Mouse (Mus musculus): ENCODE data around the gene Prkaca. TPM values are rescaled to one million over a fixed set of nuclear protein-coding genes. Genes with fewer than 3 reads are reported as not detected.

Gene Prkaca
- total RNA-seq, 2 experiments from 2014 or later: 199 to 209 TPM

DNA sequence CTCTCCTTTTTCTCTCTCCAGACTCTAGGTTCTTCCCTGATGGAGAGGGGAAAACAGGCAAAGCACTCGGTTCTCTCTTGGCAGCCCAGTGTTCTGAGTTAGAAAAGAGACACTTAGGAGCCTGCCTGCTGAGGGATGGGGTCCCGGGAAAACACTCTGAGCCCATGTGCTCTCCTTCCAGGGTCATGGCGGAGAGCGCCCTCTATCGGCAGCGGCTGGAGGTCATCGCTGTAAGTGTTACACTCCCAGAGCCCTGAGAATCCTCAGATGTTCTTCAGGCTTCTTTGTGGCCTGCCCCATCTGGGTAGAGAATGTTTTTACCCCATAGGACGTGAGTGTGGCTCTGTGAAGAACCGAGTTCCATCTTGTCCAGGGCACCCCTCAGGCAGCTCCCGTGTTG lies 51.4 kb downstream of the Prkaca start:
- intact Hi-C loops (cut with DNase I): no loop called here
- DNase-seq: peak; percentile 59

DNA sequence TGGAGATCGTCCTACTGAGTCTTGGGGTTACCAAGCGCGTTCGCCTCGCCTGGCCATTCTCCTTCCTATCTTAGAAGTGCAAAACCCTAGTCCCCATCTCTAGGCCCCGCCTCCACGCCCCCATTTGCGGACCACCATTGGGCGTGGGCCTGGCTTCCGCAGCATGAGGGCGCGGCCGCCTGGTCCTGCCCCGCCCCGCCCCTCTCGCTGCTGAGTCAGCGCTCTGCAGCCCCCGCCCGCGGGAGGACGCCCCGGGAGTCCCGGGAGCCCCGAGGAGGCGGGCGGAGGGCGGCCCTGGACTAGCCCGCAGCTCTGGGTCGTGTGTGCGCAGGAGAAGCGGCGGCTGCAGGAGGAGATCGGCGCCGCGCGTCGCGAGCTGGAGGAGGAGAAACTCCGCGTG lies 53.1 kb downstream of the Prkaca start:
- peak; percentile 51 for DNase-seq
- intact Hi-C loops (cut with DNase I): no loop called here

DNA sequence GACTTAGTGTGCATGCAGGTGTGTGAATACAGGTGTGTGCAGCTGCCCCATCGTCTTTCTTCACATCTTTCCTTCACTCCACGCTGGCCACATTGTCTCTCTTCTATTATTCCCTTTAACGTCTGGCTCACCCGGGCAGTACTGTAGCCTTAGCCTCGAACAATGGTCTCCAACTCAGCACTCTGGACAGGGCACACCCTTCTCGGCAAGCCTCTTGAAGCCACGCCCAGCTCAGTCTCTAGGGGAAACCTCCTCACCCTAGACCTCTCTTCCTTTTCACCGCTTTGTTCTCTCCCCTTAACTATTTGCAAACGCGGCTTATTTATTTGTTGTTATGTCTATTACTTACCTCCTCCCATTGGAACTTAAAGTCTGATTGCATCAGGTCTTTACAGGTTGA lies 54.7 kb downstream of the Prkaca start:
- intact Hi-C loops (cut with DNase I): no loop called here

DNA sequence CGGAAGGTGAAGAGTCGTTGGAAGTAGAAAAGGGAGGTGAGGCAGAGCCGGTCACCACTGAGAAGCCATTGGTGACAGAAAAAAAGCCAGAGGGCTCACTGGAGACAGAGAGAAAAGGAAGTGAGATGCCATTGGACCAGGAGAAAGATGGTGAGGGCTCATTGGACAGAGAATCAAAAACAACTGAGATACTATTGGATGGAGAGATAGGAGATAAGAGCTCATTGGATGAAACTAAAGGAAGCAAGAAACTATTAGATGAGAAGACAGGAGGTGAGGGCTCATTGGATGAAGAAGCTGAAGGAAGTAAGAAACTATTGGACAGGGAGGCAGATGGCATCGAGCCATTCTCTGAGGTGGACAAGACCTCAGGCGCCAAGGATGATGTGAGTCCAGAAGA lies 56.5 kb downstream of the Prkaca start:
- intact Hi-C loops (cut with DNase I): no loop called here
- no peak for DNase-seq

More for the DNA sequence above, 54.7 kb downstream of the Prkaca start:
- no peak for DNase-seq

DNA sequence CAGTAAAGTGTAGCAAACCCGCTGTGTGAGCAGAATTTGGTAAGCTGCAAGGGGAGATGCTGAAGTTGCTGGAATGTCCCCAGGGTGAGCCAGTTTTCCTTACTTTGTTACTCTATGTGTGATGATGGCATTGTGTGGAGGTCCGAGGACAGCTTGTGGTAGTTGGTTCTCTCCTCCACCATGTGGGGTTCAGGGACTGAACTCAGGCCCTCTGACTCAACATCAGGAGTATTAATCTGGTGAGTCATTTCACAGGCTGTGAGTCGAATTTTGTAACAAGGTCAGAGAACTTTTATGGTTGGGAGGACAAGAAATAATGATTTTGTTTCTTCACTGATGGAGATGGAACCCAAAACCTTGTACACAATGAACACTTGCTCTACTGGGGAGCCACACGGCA lies 60.0 kb downstream of the Prkaca start:
- intact Hi-C loops (cut with DNase I): no loop called here
- DNase-seq: no peak

DNA sequence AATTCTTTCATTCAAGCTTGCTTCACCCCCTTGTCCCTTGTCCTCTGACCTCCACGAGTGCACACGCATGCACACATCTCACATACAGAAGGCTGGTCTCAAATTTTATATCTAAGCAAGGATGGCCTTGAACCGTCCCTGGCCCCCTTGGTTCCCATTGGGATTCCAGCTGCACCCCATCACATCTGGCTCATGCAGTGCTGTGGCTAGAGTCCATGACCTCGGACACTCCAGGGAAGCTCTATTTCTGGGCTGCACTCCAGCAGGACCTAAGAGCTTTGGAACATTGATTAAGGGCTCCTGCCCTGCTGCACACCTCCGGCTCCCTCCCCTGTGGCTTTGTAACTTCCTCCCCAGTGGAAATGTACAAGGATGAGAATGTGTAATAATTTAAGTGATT lies 65.2 kb downstream of the Prkaca start:
- DNase-seq: no peak
- intact Hi-C loops (cut with DNase I): no loop called here

DNA sequence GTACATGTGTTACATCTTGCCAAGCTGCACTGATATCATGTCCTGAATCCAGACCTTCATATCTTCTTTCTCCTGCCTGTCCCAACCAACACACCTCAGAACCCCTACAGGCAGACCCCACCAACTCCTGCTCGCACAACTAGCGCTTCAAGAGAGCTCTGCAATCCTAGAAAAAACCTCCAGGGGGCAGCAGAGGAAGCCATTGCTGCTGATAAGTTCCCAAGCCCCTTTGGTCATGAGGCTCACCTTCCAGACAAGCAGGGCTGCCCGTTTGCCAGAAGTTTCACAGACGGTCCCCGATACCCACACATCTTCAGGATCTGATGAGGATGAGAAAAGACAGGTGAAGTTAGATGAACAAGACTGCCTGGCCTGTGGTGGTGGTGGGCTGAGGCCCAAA lies 66.3 kb downstream of the Prkaca start:
- intact Hi-C loops (cut with DNase I): no loop called here

DNA sequence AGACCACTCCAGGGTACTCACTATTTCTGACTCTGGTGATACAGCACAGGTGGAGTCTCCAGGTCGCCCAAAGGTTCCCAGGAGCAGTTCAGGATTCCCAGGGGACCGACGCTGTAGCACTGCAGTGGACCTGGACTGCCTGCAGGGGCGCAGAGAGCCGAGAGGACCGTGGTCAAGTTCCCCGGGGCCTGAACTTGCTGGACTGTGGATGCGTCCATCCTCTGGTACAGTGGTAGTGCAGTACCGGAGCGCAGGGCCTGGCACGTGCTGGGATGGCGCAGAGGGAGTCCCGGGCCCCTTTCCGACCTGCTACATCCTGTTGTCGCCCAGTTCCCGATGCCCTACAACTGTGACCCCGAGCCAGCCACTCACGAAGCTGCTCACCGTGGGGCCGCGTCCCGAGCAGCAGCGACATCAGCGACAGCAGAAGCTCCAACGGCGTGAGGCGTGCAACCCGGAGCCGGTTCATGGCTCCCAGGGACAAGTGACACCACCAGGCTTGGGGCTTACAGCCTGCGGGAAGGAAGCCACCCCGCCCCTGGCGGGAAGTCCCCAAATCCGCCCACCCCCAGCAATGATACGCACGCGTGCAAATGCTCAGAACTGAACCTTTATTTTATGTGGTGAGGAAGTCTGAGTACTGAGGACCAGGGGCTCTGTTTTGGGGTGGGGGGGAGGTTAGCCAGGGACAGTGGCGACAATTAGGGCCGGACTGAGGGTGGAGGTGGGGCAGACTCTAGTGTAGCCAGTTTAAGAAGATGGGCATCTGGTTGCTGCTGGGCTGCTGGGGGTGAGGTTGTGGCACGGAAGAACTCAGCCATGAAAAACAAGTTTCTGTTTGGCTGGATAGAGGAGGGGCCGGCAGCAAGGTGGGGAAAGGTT lies 69.5 kb downstream of the Prkaca start, which contains the start of gene Il27ra:
Gene Il27ra (minus strand): TSS at position 524 of the 882 bp plus-strand sequence.
- intact Hi-C loops (cut with DNase I): no loop called here
- peak; percentile 51 for DNase-seq

More for the DNA sequence above, 66.3 kb downstream of the Prkaca start:
- peak; percentile 82 for DNase-seq

DNA sequence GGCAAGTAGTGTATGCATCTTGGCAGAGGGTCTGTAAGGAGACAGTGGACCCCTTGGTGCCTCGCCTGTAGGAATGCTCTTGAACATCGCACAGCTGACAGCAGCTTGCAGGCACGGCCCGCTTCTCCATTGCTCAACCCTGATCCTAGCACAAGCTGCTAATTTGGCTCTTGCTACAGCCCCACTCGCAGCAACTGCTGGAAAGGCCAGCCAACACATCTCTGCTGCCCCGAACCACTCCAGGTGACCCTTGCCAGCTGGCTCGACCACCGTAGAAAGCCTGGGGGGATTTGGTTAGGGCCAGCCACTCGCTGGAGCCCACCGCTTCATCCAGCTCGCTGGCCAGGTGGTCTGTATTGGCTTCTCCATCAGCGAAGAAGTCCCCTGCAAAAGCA lies 70.2 kb downstream of the Prkaca start:
- intact Hi-C loops (cut with DNase I): no loop called here
- peak; percentile 77 for DNase-seq

DNA sequence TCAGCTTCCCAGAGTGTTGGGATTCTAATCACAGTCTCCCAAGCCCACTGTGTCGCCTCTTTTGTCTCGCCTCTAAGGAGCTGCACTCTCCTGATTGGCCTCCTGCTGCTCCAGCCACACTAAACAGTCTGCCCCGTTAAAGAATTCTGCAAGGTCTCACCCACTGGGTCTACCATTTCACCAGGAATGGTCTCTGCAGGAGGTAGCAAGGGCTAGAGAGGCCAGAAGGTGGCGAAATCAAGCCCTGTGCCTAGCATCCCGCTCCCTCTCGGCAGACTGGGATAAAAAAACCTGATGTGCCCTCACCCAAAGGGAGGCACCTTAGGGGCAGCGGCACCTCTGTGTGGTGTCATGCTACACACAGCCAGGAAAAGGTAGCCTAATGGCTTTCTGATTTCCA lies 71.3 kb downstream of the Prkaca start:
- intact Hi-C loops (cut with DNase I): no loop called here
- DNase-seq: no peak

DNA sequence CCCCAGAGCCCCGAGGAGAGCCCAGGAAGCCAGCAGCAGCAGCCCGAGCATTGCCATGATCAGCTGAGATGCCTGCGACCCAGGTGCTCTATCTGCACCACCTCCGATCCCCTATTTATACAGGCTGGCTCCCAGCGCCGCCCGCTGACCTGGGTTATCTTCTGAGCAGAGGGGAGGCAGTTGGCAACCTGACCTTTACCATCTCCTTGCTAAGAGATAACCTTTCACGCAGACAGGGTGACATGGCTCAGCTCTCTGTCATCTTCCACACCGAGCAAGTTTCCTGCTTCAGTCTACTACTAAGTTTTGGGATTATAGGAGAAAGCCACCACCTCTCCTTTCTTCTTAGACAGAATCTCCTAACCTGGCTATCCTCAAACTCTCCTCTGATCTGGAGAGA lies 72.1 kb downstream of the Prkaca start, which contains the start of gene Rln3:
Gene Rln3 (minus strand): TSS at position 101 of the 400 bp plus-strand sequence.
- intact Hi-C loops (cut with DNase I): no loop called here
- DNase-seq: no peak

Small RNAs within 50 kb of the gene (microRNA-seq; reads per million reads assigned to microRNA genes)
- not detected for gene Gm44330
- not detected for gene Gm44450
- 0.90 reads per million for gene Mir1199
- 1.8 reads per million for gene Mir8111

Other genes with a start within 250 kb of the Prkaca start
- 10 to 100 TPM in 1 of 2 experiments, 1 to 10 TPM in 1; 9.4 to 11.5 TPM for gene Adgre5, start 231.7 kb upstream of the Prkaca start, total RNA-seq (2021)
- 100 to 1,000 TPM; 398 to 418 TPM for gene Adgrl1, start 72.9 kb upstream of the Prkaca start, total RNA-seq (2021)
- gene Gm10644, start 17.8 kb upstream of the Prkaca start, total RNA-seq (2021): under 1 TPM; 0.20 to 0.26 TPM
- 1 to 10 TPM; 2.5 to 2.7 TPM for gene Asf1b, start 17.5 kb upstream of the Prkaca start, total RNA-seq (2021)
- gene Samd1, start 24.7 kb downstream of the Prkaca start, total RNA-seq (2021): 10 to 100 TPM; 82.8 to 83.9 TPM
- gene 1700067K01Rik, start 28.5 kb downstream of the Prkaca start, total RNA-seq (2021): 1 to 10 TPM in 1 of 2 experiments, under 1 TPM in 1; 0.46 to 1.1 TPM
- gene 2210011C24Rik, start 39.2 kb downstream of the Prkaca start, total RNA-seq (2021): not detected
- gene Palm3, start 48.5 kb downstream of the Prkaca start, total RNA-seq (2021): 10 to 100 TPM; 13.2 to 15.5 TPM
- gene Il27ra, start 69.6 kb downstream of the Prkaca start, total RNA-seq (2021): 1 to 10 TPM; 1.5 to 1.6 TPM
- not detected for gene Rln3, start 72.0 kb downstream of the Prkaca start, total RNA-seq (2021)
- gene Gm10643, start 92.1 kb downstream of the Prkaca start, total RNA-seq (2021): 1 to 10 TPM; 3.3 to 4.0 TPM
- gene Rfx1, start 93.8 kb downstream of the Prkaca start, total RNA-seq (2021): 10 to 100 TPM; 26.1 to 28.5 TPM
- 10 to 100 TPM; 49.1 to 49.7 TPM for gene Dcaf15, start 131.8 kb downstream of the Prkaca start, total RNA-seq (2021)
- not detected for gene Podnl1, start 153.0 kb downstream of the Prkaca start, total RNA-seq (2021)
- gene Cc2d1a, start 174.9 kb downstream of the Prkaca start, total RNA-seq (2021): 10 to 100 TPM; 74.9 to 80.8 TPM
- gene 4930432K21Rik, start 175.0 kb downstream of the Prkaca start, total RNA-seq (2021): 1 to 10 TPM; 1.7 to 2.1 TPM
- 10 to 100 TPM in 1 of 2 experiments, 1 to 10 TPM in 1; 8.1 to 11.4 TPM for gene Nanos3, start 212.2 kb downstream of the Prkaca start, total RNA-seq (2021)